Mouse (Mus musculus) heart, embryonic 11.5 days (tissue): Measurements from ENCODE around the gene Hps1. TPM values are rescaled to one million over a fixed set of nuclear protein-coding genes. Genes with fewer than 3 reads are reported as not detected.

Experiments
- ATAC-seq: fragments of 200-750 bp; cut with Nextera tagmentation; replicated peaks from 2 replicates; pipeline ENCODE4 v1.8.0; 2017; ENCODE audit warnings: moderate library complexity; ENCODE audit not compliant: insufficient number of reproducible peaks, low FRiP score, low TSS enrichment
- H3K27ac ChIP-seq: fragments of 300-500 bp; sonication (generic); 2 replicates; pipeline ENCODE4 v1.5.1; 2014; ENCODE audit warnings: mild to moderate bottlenecking, low read depth, low read length
- H3K27me3 ChIP-seq: fragments of 300-500 bp; sonication (generic); 2 replicates; pipeline ENCODE4 v1.6.1; 2014; ENCODE audit warnings: mild to moderate bottlenecking, low read length, mixed read lengths; ENCODE audit not compliant: control insufficient read depth, insufficient read depth
- H3K36me3 ChIP-seq: fragments of 300-500 bp; sonication (generic); 2 replicates; pipeline ENCODE4 v1.6.1; 2014; ENCODE audit warnings: mild to moderate bottlenecking, low read length, moderate library complexity, mixed read lengths; ENCODE audit not compliant: control insufficient read depth, insufficient read depth
- H3K4me1 ChIP-seq: fragments of 300-500 bp; sonication (generic); 2 replicates; pipeline ENCODE4 v1.6.1; 2014; ENCODE audit warnings: low read length; ENCODE audit not compliant: control insufficient read depth, insufficient read depth
- H3K4me2 ChIP-seq: fragments of 300-500 bp; sonication (generic); 2 replicates; pipeline ENCODE4 v1.6.1; 2014; ENCODE audit warnings: mild to moderate bottlenecking, moderate library complexity
- H3K4me3 ChIP-seq: fragments of 300-500 bp; sonication (generic); 2 replicates; pipeline ENCODE4 v1.5.1; 2014; ENCODE audit warnings: low read depth, low read length
- H3K9ac ChIP-seq: fragments of 300-500 bp; sonication (generic); 2 replicates; pipeline ENCODE4 v1.6.1; 2014; ENCODE audit warnings: mild to moderate bottlenecking, low read depth, low read length, moderate library complexity
- H3K9me3 ChIP-seq: fragments of 300-500 bp; sonication (generic); replicated peaks from 2 replicates; pipeline ENCODE4 v1.6.1; 2016; ENCODE audit warnings: low read length; ENCODE audit not compliant: control insufficient read depth
- WGBS: fragments of 180-500 bp; shearing (Covaris S2); extraction: QIAGEN DNeasy Blood & Tissue Kit; methylation state at CpG from one replicate; pipeline ENCODE4 v1.1.7; 2014; ENCODE audit not compliant: insufficient replicate concordance; 5-methylcytosine and 5-hydroxymethylcytosine counted together
- polyA plus RNA-seq: library from polyadenylated mRNA; unstranded; fragments of >200 nt; fragmentation: Nextera tagmentation; extraction: Ambion mirVana; gene quantifications from 2 replicates; pipeline ENCODE4 v1.2.1, GENCODE M21; 2014

Hps1 gene
- polyA plus RNA-seq, 1 experiment from 2014 or later: 8.2 TPM

- no peak overlapping the region for H3K4me3 ChIP-seq
- ATAC-seq: no peak
- no peak overlapping the region for H3K4me2 ChIP-seq
- no peaks in the 10 kb centered on the region; the same call in 1 of the 2 replicates for H3K27me3 ChIP-seq
- H3K9ac ChIP-seq: no peak overlapping the region
- no peak overlapping the region for H3K27ac ChIP-seq
- H3K36me3 ChIP-seq: no peaks in the 10 kb centered on the region
- 73% methylated on average over 6 of the region's 6 CpGs for WGBS
- H3K9me3 ChIP-seq: no peaks in the 10 kb centered on the region
- peaks cover 21% of the 10 kb centered on the region for H3K4me1 ChIP-seq
These were observed 40.0 kb downstream of the Hps1 start for GRCm38 (mm10) chr19:42739734-42740133.

- Histone ChIP-seq H3K4me2 (no peak overlapping the region), H3K9ac (no peak overlapping the region), H3K9me3 (no peaks in the 10 kb centered on the region), H3K4me1 (peaks cover 12% of the 10 kb centered on the region), H3K36me3 (no peaks in the 10 kb centered on the region), H3K4me3 (no peak overlapping the region), H3K27me3 (no peaks in the 10 kb centered on the region; the same call in 1 of the 2 replicates), H3K27ac (no peak overlapping the region)
- WGBS: 63% methylated on average over 9 of the region's 9 CpGs
- ATAC-seq: no peak
These were observed 42.0 kb downstream of the Hps1 start for GRCm38 (mm10) chr19:42737753-42738152.

DNA sequence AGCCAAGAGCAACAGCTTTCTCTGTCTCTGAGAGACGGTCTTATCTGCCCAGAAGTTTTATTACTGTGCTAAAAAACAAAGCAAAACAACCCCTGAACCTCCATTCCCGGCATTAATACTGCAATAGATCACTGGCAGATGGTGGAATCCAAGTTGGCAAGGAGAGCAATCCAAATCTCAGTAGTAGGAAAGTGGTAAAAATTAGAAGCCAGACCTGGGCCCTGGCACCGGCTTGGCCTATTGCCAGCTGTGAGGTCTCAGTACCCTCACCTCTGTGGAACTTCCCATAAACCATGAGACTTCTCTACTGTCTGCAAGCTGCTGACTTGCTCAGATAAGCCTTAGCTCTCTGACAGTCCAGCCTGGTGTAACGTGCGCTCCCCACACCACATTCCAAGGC is 44.8 kb downstream of the Hps1 start:
- no peaks in the 10 kb centered on the region for H3K27me3 ChIP-seq
- no peak overlapping the region for H3K4me2 ChIP-seq
- no peaks in the 10 kb centered on the region for H3K9me3 ChIP-seq
- WGBS: 61% methylated on average over 5 of the region's 5 CpGs
- no peak overlapping the region for H3K9ac ChIP-seq
- H3K36me3 ChIP-seq: no peaks in the 10 kb centered on the region
- no peak overlapping the region for H3K27ac ChIP-seq
- no peaks in the 10 kb centered on the region; the same call in 1 of the 2 replicates for H3K4me1 ChIP-seq
- no peak for ATAC-seq
- H3K4me3 ChIP-seq: no peak overlapping the region

DNA sequence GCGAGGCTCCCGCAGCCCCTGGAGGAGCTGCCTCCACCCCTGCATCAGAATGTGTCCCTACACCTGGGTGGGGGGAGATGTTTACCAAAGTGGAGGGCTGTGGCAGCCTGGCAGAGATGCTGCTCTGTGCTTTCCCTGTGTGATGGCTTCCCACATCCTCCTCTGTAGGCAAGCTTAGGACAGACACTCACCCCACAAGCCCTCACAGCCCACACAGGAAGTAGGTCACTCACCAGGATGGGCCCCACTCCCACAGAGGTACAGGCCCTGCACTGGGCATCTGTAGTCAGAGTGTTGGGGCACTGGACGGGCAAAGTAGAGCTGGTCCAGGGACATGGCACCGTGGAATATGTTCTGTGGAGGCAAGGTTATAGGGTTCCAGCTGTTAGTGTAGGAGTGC is 52.4 kb downstream of the Hps1 start:
- no peak for ATAC-seq

GRCm38 (mm10) chr19:42726766-42727165 is 53.0 kb downstream of the Hps1 start:
- no peak overlapping the region for H3K4me3 ChIP-seq
- H3K36me3 ChIP-seq: no peaks in the 10 kb centered on the region
- no peaks in the 10 kb centered on the region for H3K27me3 ChIP-seq
- no peak overlapping the region for H3K9ac ChIP-seq
- no peak for ATAC-seq
- no peak overlapping the region for H3K27ac ChIP-seq
- no peak overlapping the region for H3K4me2 ChIP-seq
- peaks cover 5% of the 10 kb centered on the region for H3K4me1 ChIP-seq
- WGBS: 83% methylated on average over 10 of the region's 10 CpGs
- H3K9me3 ChIP-seq: no peaks in the 10 kb centered on the region

More for the DNA sequence above, 52.4 kb downstream of the Hps1 start:
- H3K4me2 ChIP-seq: no peak overlapping the region
- no peaks in the 10 kb centered on the region for H3K9me3 ChIP-seq
- H3K27ac ChIP-seq: no peak overlapping the region
- H3K36me3 ChIP-seq: no peaks in the 10 kb centered on the region
- H3K9ac ChIP-seq: no peak overlapping the region
- 82% methylated on average over 4 of the region's 4 CpGs for WGBS
- no peak overlapping the region for H3K4me3 ChIP-seq
- H3K27me3 ChIP-seq: no peaks in the 10 kb centered on the region
- peaks cover 5% of the 10 kb centered on the region for H3K4me1 ChIP-seq

GRCm38 (mm10) chr19:42725973-42726350 is 53.8 kb downstream of the Hps1 start:
- 76% methylated on average over 3 of the region's 3 CpGs for WGBS
- ATAC-seq: no peak
- Histone ChIP-seq H3K9me3 (no peaks in the 10 kb centered on the region), H3K9ac (no peak overlapping the region), H3K4me3 (no peak overlapping the region), H3K27ac (no peak overlapping the region), H3K36me3 (no peaks in the 10 kb centered on the region), H3K4me1 (peaks cover 5% of the 10 kb centered on the region), H3K4me2 (no peak overlapping the region), H3K27me3 (no peaks in the 10 kb centered on the region)

GRCm38 (mm10) chr19:42725056-42725972 is 54.5 kb downstream of the Hps1 start:
- Histone ChIP-seq H3K4me3 (no peak overlapping the region), H3K36me3 (no peaks in the 10 kb centered on the region), H3K4me2 (no peak overlapping the region), H3K4me1 (peaks cover 5% of the 10 kb centered on the region), H3K27ac (no peak overlapping the region), H3K9me3 (no peaks in the 10 kb centered on the region), H3K27me3 (no peaks in the 10 kb centered on the region), H3K9ac (no peak overlapping the region)
- no peak for ATAC-seq
- WGBS: 56% methylated on average over 16 of the region's 16 CpGs

DNA sequence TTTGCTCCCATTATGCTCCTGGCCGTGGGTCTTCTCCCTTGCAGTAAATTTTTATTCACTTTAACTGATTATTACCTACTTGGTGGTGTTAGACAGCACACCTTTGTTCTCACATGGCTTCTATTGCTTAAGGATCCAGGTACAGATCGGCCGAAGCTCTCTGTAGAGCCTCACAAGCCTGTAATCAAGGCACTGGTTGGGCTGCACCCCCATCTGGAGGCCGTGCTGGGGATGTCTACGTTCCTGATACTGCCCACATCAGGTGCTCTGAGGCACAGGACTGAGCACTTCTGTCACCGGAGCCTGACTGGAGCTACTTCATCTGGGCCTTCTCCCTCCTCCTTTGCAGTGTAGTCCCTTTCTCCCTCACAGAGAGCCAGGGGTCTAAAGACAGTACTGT is 56.5 kb downstream of the Hps1 start:
- Histone ChIP-seq H3K4me3 (no peak overlapping the region), H3K27me3 (no peaks in the 10 kb centered on the region), H3K36me3 (no peaks in the 10 kb centered on the region), H3K4me2 (no peak overlapping the region), H3K9me3 (no peaks in the 10 kb centered on the region), H3K9ac (no peak overlapping the region), H3K4me1 (peaks cover 5% of the 10 kb centered on the region), H3K27ac (no peak overlapping the region)
- ATAC-seq: no peak
- 59% methylated on average over 6 of the region's 6 CpGs for WGBS

DNA sequence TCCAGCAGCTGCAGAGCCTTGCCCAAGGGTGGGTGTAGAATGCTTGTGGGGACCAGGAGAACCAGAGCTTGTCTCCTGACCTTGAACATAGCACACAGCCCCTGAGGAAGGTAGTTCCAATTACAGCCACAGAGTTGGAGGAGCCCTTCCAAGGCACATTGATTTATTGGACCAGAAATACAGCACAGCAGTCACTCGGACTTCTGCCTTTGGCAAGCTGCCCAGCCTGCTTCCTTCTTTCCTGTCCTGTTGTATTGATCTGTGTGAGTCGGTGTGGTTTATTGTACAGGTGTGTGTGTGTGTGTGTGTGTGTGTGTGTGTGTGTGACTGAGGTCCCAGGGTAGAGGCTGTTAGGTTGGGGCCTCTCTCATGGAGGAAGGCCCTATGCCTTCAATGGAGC is 57.3 kb downstream of the Hps1 start:
- no peak for ATAC-seq

More for the DNA sequence above, 57.3 kb downstream of the Hps1 start:
- H3K4me2 ChIP-seq: no peak overlapping the region
- peaks cover 5% of the 10 kb centered on the region for H3K4me1 ChIP-seq
- H3K9ac ChIP-seq: no peak overlapping the region
- no peak overlapping the region for H3K27ac ChIP-seq
- WGBS: 51% methylated on average over 2 of the region's 2 CpGs
- no peaks in the 10 kb centered on the region for H3K9me3 ChIP-seq
- H3K36me3 ChIP-seq: no peaks in the 10 kb centered on the region
- H3K27me3 ChIP-seq: no peaks in the 10 kb centered on the region
- H3K4me3 ChIP-seq: no peak overlapping the region
